Mouse (Mus musculus): ENCODE data around the gene Atxn2. TPM values are rescaled to one million over a fixed set of nuclear protein-coding genes. Genes with fewer than 3 reads are reported as not detected.

Atxn2 gene
- total RNA-seq, 2 experiments from 2014 or later = 41.5 to 73.0 TPM

DNA sequence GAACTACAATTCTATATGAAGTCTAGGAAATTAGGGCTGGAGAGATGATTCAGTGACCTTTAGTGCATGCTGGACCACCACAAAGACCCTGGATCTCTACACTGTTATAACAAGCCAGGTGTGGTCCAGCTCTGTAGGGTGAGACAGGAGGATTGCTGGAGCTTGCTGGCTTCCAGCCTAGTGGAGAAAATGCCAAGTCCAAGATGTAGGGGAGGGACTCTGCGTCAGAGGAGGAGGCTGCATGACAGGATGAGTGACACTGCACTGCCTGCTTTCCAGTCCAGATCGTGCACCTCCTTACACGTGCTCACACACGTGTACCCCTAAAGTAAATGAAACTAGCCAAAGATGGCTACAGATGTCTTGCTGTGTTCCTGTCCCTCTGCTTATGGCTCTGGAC, 48.8 kb downstream of the Atxn2 start:
- no peak for ATAC-seq (replicated peaks; ENCODE audit: poor library complexity, severe bottlenecking)

DNA sequence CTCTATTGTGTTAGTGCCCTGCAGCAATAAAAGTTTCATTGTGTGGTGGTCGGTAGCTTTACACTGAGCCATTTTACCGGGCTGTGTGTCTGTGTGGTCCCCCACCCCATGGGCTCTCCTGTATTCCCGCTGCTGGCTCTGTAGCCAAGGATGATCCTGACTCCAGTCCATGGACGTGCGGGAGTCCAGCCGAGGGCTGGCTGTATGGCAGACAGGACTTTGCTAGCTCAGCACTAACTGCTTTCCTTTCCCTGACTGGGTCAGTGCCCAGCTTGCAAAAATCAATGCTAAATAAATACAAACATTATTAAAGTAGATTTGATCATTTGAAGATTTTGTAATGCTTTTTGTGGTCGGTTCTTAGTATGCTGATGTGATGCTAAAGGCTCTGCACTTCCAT, 50.3 kb downstream of the Atxn2 start:
- no peak for ATAC-seq (replicated peaks; ENCODE audit: poor library complexity, severe bottlenecking)

DNA sequence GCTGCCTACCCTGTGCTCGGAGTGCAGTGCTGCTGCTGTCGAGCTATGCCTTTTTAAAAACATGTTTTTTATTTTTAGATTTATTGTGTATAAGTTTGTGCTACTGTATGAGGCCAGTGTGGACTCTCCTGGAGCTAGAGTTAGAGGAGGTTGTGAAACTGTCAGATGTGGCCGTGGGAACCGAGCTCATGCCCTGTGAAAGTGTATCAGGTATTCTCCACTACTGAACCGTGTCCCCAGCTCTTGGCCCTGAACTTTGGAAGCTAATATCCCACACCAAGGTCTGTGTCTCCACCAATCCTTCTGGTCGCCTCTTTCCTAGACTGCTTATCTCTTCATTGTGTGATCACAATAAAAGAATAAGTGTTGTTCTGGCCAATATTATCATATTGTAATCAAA, 51.8 kb downstream of the Atxn2 start:
- ATAC-seq (replicated peaks; ENCODE audit: poor library complexity, severe bottlenecking) = no peak

DNA sequence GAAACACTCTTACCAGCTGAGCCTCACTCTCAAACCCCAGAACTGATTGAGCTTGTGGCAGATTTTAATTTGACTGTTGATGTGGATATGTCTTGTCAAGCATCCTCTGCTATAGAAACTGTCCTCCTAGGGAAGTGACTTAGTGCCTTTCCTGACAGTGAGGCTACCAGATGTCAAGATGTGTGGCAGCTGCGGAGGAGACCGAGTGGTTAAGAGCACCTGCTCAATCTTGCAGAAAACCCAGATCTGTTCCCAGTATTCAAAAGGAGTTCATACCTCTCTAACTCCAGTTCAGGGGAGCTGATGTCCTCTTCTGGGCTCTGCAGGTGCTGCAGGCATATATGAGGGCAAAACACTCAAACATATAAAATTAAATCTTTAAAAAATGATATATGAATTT, 53.9 kb downstream of the Atxn2 start:
- no peak for ATAC-seq (replicated peaks; ENCODE audit: poor library complexity, severe bottlenecking)

DNA sequence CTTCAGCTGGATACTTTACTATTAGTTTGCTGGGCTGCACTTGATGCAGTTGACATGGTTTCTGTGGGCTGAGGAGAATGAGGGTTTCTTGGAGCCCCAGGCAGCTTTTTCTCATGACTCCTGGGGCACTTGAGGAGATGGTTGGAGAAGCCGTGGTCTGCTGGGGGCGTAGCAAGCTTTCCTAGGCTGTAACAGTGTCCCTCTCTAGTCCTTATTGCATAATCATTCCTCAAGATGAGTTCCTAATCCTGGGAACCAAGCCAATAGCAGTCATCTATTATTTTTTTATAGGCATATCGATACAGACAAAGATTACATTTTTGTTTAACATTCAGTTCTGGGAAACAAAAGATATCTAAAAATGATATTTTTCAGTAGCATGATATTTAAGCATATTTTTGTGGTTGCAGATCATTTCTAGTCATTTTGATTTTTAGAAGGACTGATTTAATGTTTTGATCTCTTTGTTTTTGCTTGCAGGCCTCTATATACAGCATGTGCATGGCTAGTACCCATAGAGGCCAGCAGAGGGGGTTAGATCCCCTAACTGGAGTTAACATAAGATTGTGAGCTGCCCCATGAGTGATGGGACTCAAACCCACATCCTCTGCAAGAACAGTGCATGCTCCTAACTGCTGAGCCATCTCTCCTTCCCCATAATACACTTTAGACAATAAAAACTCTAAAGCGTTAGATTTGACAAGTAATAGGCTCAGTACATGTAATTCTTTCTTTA, 55.1 kb downstream of the Atxn2 start:
- ATAC-seq (replicated peaks; ENCODE audit: poor library complexity, severe bottlenecking) = no peak

DNA sequence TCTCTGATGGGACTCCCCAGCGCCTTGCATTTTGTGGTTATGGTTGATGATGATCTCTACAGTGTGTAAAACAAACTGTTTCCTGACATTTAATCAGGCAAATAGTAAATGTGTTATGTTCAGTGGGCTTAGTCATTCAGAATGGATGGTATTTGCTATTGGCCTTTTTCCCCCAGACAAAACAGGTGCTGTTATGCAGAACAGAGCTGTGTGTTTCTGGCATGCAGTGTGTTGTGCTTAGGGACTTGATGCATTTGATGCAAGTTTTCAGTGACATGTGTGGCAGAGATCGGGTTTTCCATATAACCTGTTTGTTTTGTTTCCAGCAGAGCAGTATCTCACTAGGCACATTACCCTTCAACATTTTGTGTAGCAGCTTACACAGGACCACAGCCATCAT, 56.4 kb downstream of the Atxn2 start:
- no peak for ATAC-seq (replicated peaks; ENCODE audit: poor library complexity, severe bottlenecking)

DNA sequence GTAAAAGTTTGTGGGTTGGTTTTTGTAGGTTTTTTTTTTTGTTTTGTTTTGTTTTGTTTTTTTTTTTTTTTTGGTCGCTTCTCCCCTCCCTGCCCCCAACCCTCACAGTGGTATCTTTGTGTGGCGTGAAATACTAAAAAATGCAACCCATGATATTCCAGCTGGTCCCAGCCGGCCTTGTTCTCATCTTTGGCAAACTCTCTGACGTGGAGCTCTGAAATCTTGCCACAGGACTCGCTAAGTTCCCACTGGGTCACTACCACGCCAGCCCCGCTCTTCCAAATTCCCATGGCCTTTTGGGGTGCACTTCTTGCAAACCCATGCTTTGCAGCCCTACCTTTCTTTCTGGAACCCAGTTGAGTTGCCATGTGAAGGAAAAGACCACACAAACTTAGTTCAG, 58.7 kb downstream of the Atxn2 start:
- ATAC-seq (replicated peaks; ENCODE audit: poor library complexity, severe bottlenecking) = no peak

DNA sequence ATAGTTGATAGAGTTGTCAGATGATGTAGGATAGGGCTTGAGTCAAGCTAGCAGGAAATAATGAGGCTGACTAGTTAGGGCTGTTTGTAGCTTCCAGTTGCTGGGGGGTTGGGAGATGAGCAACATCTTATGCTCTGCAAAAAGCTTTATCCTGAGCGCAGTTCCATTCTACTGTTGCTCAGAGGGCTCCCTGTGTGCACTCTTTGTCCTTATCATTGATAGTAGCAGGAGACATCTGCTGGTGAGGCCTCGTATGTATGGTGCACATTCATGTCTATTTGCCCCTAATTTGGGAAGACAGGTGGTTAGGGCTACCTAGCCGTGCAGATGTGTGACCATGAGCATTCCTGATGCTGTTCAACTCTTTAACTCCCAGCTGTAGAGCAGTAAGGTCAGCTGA, 60.5 kb downstream of the Atxn2 start:
- ATAC-seq (replicated peaks; ENCODE audit: poor library complexity, severe bottlenecking) = no peak

DNA sequence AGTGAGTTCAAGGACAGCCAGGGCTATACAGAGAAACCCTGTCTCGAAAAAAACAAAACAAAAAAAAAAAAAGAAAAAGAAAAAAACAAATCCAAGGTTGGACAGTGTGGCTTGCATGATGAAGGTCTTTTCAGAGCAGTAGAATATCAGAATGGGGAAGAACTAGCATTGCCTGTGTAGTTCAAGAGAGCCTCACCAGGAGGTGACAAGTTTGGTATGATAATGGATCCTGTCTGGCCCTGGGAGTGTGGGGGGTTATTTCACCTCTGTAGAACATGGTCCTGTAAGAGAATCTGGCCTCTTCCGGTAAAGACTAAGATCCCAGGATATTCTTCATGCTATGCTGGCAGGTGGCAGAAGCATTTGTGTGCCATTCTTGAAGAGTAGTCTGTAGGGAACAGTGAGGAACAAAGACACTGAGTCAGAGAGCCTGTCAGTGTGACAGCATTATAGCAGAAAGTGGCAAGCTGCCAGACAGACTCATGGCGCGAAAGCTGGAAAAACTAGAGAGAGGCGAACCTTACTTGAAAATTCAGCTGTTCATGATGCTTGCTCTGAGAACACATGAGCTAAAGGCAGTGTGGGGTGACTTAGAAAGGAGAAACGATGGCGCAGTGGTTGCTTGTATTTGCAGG, 67.5 kb downstream of the Atxn2 start:
- ATAC-seq (replicated peaks; ENCODE audit: poor library complexity, severe bottlenecking) = no peak

DNA sequence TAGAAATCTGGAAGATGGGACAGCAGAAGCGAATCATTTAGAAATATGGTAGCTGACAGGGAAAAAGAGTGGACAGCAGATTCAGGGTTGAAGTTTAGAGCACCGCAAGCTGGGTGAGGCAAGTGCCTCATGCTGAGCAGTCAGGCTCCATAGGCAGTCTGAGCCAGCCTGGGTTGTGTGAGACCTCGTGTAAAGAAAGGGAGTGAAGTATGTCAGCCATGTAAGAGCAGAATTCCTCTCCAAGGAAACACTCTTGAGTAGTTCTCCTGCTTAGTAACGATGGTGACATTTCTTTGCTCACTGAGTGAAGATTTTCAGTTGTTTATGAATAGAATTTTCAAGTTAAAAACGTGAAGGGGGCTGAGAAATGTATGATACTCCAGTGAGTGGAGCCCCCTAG, 69.0 kb downstream of the Atxn2 start:
- no peak for ATAC-seq (replicated peaks; ENCODE audit: poor library complexity, severe bottlenecking)

DNA sequence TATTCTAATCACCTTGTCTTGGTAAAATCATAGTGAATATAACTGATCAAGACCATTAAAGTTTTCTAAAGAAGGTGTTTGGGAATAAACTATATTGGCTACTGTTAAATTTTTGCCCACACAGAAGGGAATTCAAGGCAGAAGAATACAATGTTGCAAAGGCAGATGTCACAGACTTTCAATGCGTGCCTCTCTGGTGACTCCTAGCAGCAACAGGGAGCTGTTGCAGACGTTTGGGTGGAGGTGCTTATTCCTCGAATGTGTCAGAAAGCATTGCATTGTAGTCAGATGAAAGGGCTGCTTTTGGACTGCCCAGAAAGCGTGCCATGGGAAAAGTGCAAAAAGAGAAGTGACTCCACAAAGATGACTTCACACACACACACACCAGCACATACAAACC, 71.3 kb downstream of the Atxn2 start:
- no peak for ATAC-seq (replicated peaks; ENCODE audit: poor library complexity, severe bottlenecking)

DNA sequence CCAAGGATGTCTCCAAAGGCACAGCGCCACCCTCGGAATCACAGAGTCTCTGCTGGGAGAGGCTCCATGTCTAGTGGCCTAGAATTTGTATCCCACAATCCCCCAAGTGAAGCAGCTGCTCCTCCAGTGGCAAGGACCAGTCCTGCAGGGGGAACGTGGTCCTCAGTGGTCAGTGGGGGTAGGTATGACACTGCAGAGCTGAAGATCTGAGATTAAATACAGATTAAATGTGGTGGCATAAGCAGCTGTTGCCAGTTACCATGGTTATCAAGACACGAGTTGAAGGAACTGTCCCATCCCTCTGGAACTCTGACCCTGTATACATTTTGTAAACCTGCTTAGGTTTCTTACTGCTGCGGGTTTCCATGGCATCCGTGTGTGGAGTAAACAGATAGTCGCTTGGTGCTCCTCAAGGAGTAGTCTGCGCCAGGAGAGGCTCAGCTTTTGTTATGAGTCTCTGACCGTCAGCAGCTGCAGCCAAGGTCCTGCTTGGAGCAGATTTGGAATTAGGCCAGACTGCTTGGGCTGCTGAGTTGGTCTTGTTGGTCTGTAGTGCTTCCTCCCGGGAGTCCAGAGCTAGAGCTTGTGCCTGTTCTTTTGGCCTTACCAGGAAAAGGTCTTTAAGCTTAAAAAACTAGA, 72.8 kb downstream of the Atxn2 start:
- no peak for ATAC-seq (replicated peaks; ENCODE audit: poor library complexity, severe bottlenecking)

DNA sequence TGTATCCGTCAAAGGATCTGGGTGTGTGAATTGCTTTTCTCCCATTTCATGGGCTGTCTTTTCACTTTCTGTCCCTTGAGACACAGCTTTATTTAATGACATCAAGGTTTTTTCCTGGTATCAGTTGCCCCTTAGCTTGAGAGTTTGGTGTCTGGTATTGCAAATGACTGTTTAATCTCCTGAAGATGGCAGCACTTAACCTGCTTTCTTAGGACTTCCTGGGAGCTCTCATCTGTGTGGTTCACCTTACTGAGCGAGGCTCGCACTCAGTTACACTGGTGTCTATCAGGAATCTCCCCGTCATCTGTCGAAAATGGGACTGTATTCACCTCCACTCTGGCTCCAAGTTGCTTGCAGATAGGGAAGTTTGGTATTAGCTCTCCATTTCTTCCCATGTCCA, 79.9 kb downstream of the Atxn2 start:
- no peak for ATAC-seq (replicated peaks; ENCODE audit: poor library complexity, severe bottlenecking)

DNA sequence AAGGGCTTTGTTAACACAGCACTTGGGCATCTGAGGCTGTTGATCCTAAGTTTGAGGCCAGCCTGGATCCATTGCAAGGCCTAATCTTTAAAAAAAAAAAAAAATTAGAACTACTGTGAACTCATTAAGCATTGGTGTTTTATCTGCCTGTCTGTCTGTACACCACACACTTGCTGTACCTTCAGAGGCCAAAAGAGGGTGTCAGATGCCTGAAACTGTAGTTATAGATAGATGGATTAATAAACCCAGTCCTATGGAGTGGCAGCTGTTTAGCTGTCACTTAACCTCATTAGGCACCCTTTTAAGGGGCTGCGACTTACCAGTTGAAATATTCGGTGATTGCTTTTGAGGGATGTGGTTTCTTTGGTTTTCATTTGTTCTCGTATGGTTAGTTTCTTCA, 84.7 kb downstream of the Atxn2 start:
- no peak for ATAC-seq (replicated peaks; ENCODE audit: poor library complexity, severe bottlenecking)

DNA sequence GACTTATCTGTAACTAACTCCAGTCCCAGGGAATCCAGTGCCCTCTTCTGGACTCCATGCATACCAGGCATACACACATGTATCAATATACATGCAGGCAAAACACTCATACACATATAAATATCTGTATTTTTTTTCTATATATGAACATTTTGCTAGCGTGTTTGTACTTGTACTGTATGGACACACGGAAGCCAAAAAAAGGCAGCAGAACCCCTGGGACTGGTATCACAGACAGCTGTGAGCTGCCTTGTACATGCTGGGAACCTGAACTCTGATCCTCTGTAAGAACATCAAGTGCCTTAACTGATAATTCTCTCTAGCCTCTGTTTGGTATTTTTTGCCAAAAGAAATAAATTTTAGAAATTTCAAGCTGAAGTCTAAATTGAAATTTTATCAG, 87.3 kb downstream of the Atxn2 start:
- ATAC-seq (replicated peaks; ENCODE audit: poor library complexity, severe bottlenecking) = no peak

DNA sequence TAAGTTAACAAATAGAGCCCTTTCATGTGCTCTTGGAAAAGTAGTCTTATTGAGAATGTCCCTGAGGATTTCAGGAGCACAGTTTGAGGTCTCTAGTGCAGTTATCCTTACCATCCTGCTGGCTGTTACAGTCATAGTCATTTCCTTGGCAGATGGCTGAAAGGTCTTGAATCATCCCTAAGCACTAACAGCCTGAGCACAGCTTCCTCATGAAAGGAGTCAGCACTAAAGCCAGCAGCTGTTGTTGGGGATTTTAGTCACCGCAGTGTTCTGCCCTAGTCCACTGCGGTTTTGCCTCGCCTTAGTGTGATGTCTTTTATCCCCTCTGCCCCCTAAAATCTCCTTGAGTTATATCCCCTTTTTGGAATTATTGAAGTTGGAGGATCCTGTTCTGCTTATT, 96.0 kb downstream of the Atxn2 start:
- ATAC-seq (replicated peaks; ENCODE audit: poor library complexity, severe bottlenecking) = no peak

DNA sequence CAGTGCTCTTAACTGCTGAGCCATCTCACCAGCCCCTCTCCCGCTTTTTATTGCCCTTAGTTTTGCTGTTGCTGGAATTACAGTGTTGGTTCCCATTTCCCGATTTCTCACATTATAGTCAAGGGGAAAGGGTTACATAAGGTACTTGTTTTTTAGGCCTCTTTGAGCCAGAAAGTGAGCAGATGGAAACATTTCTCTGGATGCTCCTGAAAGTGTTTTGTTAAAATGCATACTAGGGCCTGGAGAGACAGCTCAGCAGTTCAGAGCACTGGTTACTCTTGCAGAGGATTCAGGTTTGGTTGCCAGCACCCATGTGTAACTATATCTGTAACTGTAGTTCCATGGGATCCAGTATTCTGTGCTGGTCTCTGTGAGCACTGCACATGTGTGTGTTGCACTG, 97.1 kb downstream of the Atxn2 start:
- ATAC-seq (replicated peaks; ENCODE audit: poor library complexity, severe bottlenecking) = no peak

DNA sequence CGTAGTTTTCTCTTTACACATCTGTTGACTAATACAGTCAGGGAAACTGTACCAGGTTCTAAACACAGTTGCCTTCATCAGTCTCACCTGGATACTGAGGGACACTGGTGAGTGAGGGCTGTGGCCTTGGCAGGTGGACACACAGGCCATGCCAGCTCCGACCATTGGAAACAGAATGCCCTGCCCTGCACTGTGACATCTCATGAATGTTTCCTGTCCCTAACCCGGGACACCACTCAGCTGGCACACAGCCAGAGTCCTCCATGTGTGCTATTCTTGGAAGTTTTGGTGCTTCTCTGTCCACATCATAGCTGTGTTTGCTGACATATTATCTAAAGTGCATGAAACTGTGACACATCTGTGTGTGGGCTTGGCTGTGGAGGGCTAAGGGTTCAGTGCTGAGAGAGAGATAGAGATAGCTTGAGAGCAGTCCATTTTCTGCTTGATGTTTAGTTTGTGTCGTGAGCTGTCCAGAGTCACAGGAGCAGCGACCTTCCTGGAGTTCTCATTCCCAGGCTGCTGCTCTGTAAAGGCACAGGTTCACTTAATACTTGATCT, 98.6 kb downstream of the Atxn2 start:
- ATAC-seq (replicated peaks; ENCODE audit: poor library complexity, severe bottlenecking) = no peak

DNA sequence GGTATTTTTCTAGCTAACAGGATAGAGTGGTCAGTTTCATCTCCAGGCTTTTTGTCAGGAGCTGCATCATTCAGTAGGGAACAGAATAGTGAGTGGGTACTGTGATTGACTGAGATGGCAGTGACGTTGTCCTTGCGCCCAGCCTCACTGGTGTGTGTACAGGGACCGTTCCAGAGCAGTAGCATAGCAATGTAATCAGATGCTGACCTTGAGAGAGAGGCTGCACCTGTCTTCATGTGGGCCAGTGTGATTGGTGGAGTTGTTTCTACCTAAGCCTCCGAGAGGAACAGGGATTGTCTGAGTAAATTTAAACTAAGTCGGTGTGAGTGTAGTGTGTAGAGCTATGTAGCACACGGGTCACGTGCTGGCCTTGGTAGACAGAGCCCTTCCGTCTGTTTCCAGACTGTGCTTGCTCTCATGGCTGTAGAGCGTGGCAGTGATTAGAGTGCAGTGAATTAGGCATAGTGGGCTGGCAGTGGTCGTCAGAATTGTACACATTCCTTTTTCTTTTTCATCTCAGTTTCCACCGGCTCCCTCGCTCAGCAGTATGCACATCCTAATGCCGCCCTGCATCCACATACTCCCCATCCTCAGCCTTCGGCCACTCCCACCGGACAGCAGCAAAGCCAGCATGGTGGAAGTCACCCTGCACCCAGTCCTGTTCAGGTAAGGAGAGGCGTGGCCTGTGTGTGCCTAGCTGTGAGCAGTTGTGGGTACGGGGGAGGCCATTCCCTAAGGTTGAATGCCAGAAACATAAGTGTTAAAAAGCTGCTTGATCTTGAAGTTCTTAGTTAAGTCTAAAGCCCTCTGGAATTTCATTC, 99.4 kb downstream of the Atxn2 start:
- ATAC-seq (replicated peaks; ENCODE audit: poor library complexity, severe bottlenecking) = no peak

DNA sequence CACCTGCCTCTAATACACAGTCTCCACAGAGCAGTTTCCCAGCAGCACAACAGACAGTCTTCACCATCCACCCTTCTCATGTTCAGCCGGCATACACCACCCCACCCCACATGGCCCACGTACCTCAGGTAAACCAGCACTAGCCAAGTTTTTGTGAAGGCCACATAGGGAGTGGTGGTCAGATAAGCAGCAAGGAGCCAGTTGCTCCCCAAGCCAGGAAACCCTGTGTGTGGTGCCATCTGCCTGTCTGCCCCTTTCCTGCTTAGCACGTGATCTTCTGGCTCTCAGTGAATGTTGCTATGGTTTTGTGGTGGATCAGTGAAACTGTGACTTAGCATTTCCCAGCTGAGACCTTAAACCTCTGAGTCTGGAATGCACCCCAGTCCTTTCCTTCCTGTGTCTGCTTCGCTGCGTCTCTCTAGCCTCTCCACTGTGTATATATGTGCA, 100.4 kb downstream of the Atxn2 start:
- ATAC-seq (replicated peaks; ENCODE audit: poor library complexity, severe bottlenecking) = peak; percentile 74

All from granulocyte monocyte progenitor cell, adult 5-6 weeks (primary cell).